Mouse (Mus musculus) kidney, embryonic 15.5 days (tissue): Measurements from ENCODE around the gene Nsun5. TPM values are rescaled to one million over a fixed set of nuclear protein-coding genes. Genes with fewer than 3 reads are reported as not detected.

Experiments used
- ATAC-seq: fragments of 200-750 bp; cut with Nextera tagmentation; replicated peaks from 2 replicates; pipeline ENCODE4 v1.8.0; 2017; ENCODE audit warnings: moderate TSS enrichment; ENCODE audit not compliant: low FRiP score
- H3K27ac ChIP-seq: fragments of 300-500 bp; sonication (generic); 2 replicates; pipeline ENCODE4 v1.5.1; 2015; ENCODE audit warnings: mild to moderate bottlenecking, inconsistent platforms
- H3K27me3 ChIP-seq: fragments of 300-500 bp; sonication (generic); 2 replicates; pipeline ENCODE4 v1.6.1; 2015; ENCODE audit warnings: inconsistent platforms
- H3K36me3 ChIP-seq: fragments of 300-500 bp; sonication (generic); 2 replicates; pipeline ENCODE4 v1.6.1; 2015; ENCODE audit warnings: inconsistent platforms
- H3K4me1 ChIP-seq: fragments of 300-500 bp; sonication (generic); 2 replicates; pipeline ENCODE4 v1.6.1; 2015; ENCODE audit warnings: inconsistent platforms
- H3K4me2 ChIP-seq: fragments of 300-500 bp; sonication (generic); 2 replicates; pipeline ENCODE4 v1.6.1; 2015; ENCODE audit warnings: moderate library complexity, mild to moderate bottlenecking, inconsistent platforms
- H3K4me3 ChIP-seq: fragments of 300-500 bp; sonication (generic); replicated peaks from 2 replicates; pipeline ENCODE4 v1.5.1; 2015; ENCODE audit warnings: mild to moderate bottlenecking, inconsistent platforms
- H3K9ac ChIP-seq: fragments of 300-500 bp; sonication (generic); 2 replicates; pipeline ENCODE4 v1.6.1; 2015; ENCODE audit warnings: mild to moderate bottlenecking, inconsistent platforms
- H3K9me3 ChIP-seq: fragments of 300-500 bp; sonication (generic); replicated peaks from 2 replicates; pipeline ENCODE4 v1.6.1; 2016; ENCODE audit warnings: inconsistent platforms
- WGBS: fragments of 180-500 bp; shearing (Covaris S2); methylation state at CpG from one replicate; pipeline ENCODE4 v1.1.7; 2015; ENCODE audit warnings: mixed read lengths; 5-methylcytosine and 5-hydroxymethylcytosine counted together
- microRNA-seq: library from miRNA; unstranded; fragments of <30 nt; microRNA quantifications from one replicate; pipeline ENCODE4, GENCODE M21; 2016
- polyA plus RNA-seq: library from polyadenylated mRNA; unstranded; fragments of >200 nt; fragmentation: Nextera tagmentation; extraction: Ambion mirVana; gene quantifications from 2 replicates; pipeline ENCODE4 v1.2.1, GENCODE M21; 2015

The Nsun5 gene
- polyA plus RNA-seq, 1 experiment from 2014 or later, result 39.5 TPM

GRCm38 (mm10) chr5:135410266-135410665 is 40.5 kb downstream of the Nsun5 start:
- H3K4me2 ChIP-seq, result no peak overlapping the region
- no peak overlapping the region for H3K4me3 ChIP-seq
- WGBS, result 86% methylated on average over 9 of the region's 9 CpGs
- H3K27ac ChIP-seq, result no peak overlapping the region
- H3K4me1 ChIP-seq, result no peaks in the 10 kb centered on the region
- peaks cover 60% of the 10 kb centered on the region for H3K36me3 ChIP-seq
- ATAC-seq, result no peak
- no peak overlapping the region for H3K9ac ChIP-seq
- no peaks in the 10 kb centered on the region for H3K27me3 ChIP-seq
- no peaks in the 10 kb centered on the region for H3K9me3 ChIP-seq

Small RNA genes within 50 kb of the gene (microRNA-seq; reads per million reads assigned to microRNA genes)
- gene Mir7033, result not detected

Other genes starting within 250 kb of the Nsun5 start
- 25.5 and 26.8 TPM in 2 replicates for gene Tbl2, start 220.3 kb upstream of the Nsun5 start, polyA plus RNA-seq
- 52.9 and 53.2 TPM in 2 replicates for gene Bcl7b, start 201.7 kb upstream of the Nsun5 start, polyA plus RNA-seq
- 40.4 and 42.3 TPM in 2 replicates for gene Baz1b, start 182.7 kb upstream of the Nsun5 start, polyA plus RNA-seq
- 1.7 and 2.0 TPM in 2 replicates for gene Fzd9, start 118.7 kb upstream of the Nsun5 start, polyA plus RNA-seq
- not detected in 2 replicates for gene Fkbp6, start 19.9 kb upstream of the Nsun5 start, polyA plus RNA-seq
- gene Trim50, start 16.7 kb upstream of the Nsun5 start, polyA plus RNA-seq, result not detected in 2 replicates
- gene Pom121, start 24.6 kb downstream of the Nsun5 start, polyA plus RNA-seq, result 14.0 and 14.7 TPM in 2 replicates
- gene Hip1, start 175.2 kb downstream of the Nsun5 start, polyA plus RNA-seq, result 43.2 and 45.2 TPM in 2 replicates
- not detected in 2 replicates for gene Ccl26, start 193.6 kb downstream of the Nsun5 start, polyA plus RNA-seq
- gene Ccl24, start 203.1 kb downstream of the Nsun5 start, polyA plus RNA-seq, result 1.9 and 2.4 TPM in 2 replicates